Mouse (Mus musculus) thymus, adult 2 months (tissue): ENCODE data around the gene Morn5. TPM values are rescaled to one million over a fixed set of nuclear protein-coding genes. Genes with fewer than 3 reads are reported as not detected.

ENCODE experiments used
- DNase-seq: peaks from one replicate; pipeline ENCODE4 v3.0.0; 2021
- H3K27ac ChIP-seq: fragments of 200-500 bp; 2 replicates; pipeline ENCODE4 v1.5.1; 2012; ENCODE audit warnings: low read length, control low read depth; ENCODE audit not compliant: control insufficient read depth, insufficient read depth
- H3K27me3 ChIP-seq: fragments of 200-500 bp; 2 replicates; pipeline ENCODE4 v1.6.1; 2012; ENCODE audit warnings: mild to moderate bottlenecking, low read length, moderate library complexity, mixed read lengths; ENCODE audit not compliant: control insufficient read depth, insufficient read depth
- H3K36me3 ChIP-seq: fragments of 200-500 bp; 2 replicates; pipeline ENCODE4 v1.6.1; 2012; ENCODE audit warnings: mild to moderate bottlenecking, low read length, moderate library complexity; ENCODE audit not compliant: control insufficient read depth, insufficient read depth
- H3K4me1 ChIP-seq: fragments of 200-500 bp; replicated peaks from 2 replicates; pipeline ENCODE4 v1.6.1; 2012; ENCODE audit warnings: low read length; ENCODE audit not compliant: control insufficient read depth, insufficient read depth
- H3K4me3 ChIP-seq: fragments of 200-500 bp; 2 replicates; pipeline ENCODE4 v1.5.1; 2012; ENCODE audit warnings: mild to moderate bottlenecking, low read length, control low read depth, moderate library complexity; ENCODE audit not compliant: control insufficient read depth, insufficient read depth
- CTCF ChIP-seq: fragments of 200-500 bp; IDR thresholded peaks from 2 replicates; pipeline ENCODE4 v1.5.1; 2012; ENCODE audit warnings: mild to moderate bottlenecking, control low read depth, low read length, moderate library complexity, borderline replicate concordance; ENCODE audit not compliant: control insufficient read depth, poor library complexity, insufficient read depth; ENCODE audit errors: extremely low read depth
- POLR2A ChIP-seq: fragments of 200-500 bp; IDR thresholded peaks from 2 replicates; pipeline ENCODE4 v1.6.1; 2012; ENCODE audit warnings: mild to moderate bottlenecking, low read length, control low read depth, moderate library complexity; ENCODE audit not compliant: control insufficient read depth, poor library complexity, insufficient read depth; ENCODE audit errors: extremely low read depth
- WGBS: fragments of 180-500 bp; shearing (Covaris S2); methylation state at CpG from one replicate; pipeline ENCODE4 v1.1.7; 2018; 5-methylcytosine and 5-hydroxymethylcytosine counted together
- polyA plus RNA-seq: library from polyadenylated mRNA; depleted of rRNA; stranded (reverse); fragments of >200 nt; gene quantifications from 2 replicates; pipeline ENCODE4 v1.2.3, GENCODE M21; 2012; rRNA removed

Morn5 gene
- polyA plus RNA-seq, 1 experiment = 0.26 TPM

DNA sequence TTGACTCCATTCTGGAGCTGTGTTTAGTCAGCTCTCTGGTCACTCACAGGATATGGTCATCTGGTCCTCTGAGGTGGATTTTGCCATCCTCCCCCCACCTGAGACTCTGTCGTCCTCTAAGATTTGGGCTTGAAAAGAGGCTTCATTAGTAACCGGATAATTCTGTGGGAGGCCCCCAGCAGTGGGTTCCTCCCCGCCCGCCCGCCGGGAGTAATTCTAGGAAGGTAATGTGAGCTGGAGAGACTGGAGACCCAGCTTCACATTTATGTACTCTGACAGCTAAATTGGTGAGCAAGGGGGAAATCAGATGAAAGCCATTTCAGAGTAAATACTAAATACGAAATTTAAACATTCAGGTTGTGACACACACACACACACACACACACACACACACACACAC lies 59.4 kb downstream of the Morn5 start:
- Histone ChIP-seq H3K4me3 (no peak overlapping the region), H3K27me3 (peaks cover 23% of the 10 kb centered on the region), H3K4me1 (no peaks in the 10 kb centered on the region), H3K36me3 (no peaks in the 10 kb centered on the region), H3K27ac (no peak overlapping the region)
- TF ChIP-seq POLR2A = no peak
- no peak for TF ChIP-seq CTCF
- WGBS = 21% methylated on average over 7 of the region's 7 CpGs
- DNase-seq = no peak

- H3K36me3 ChIP-seq = peaks cover 13% of the 10 kb centered on the region
- no peak overlapping the region for H3K27ac ChIP-seq
- peaks cover under 1% of the 10 kb centered on the region; the same call in 1 of the 2 replicates for H3K27me3 ChIP-seq
- no peaks in the 10 kb centered on the region for H3K4me1 ChIP-seq
- 61% methylated on average over 3 of the region's 3 CpGs for WGBS
- H3K4me3 ChIP-seq = no peak overlapping the region
- DNase-seq = no peak
- TF ChIP-seq CTCF = no peak
- no peak for TF ChIP-seq POLR2A
Observed at GRCm38 (mm10) chr2:36112632-36113031, 63.4 kb downstream of the Morn5 start.

- H3K27ac ChIP-seq = no peak overlapping the region
- no peaks in the 10 kb centered on the region for H3K4me1 ChIP-seq
- no peaks in the 10 kb centered on the region for H3K27me3 ChIP-seq
- H3K36me3 ChIP-seq = peaks cover 62% of the 10 kb centered on the region
- no peak for DNase-seq
- no peak overlapping the region for H3K4me3 ChIP-seq
- 92% methylated on average over 9 of the region's 9 CpGs for WGBS
- TF ChIP-seq POLR2A = no peak
- no peak for TF ChIP-seq CTCF
Observed at GRCm38 (mm10) chr2:36126795-36127429, 77.7 kb downstream of the Morn5 start.

- no peak for DNase-seq
- Histone ChIP-seq H3K27me3 (no peaks in the 10 kb centered on the region), H3K4me1 (no peaks in the 10 kb centered on the region), H3K36me3 (peaks cover 59% of the 10 kb centered on the region), H3K4me3 (no peak overlapping the region), H3K27ac (no peak overlapping the region)
- TF ChIP-seq POLR2A (no peak), CTCF (no peak)
- WGBS = 90% methylated on average over 4 of the region's 4 CpGs
Observed at GRCm38 (mm10) chr2:36127973-36128372, 78.7 kb downstream of the Morn5 start.

- DNase-seq = no peak
- TF ChIP-seq CTCF (no peak), POLR2A (no peak)
- no peak overlapping the region for H3K27ac ChIP-seq
- no peaks in the 10 kb centered on the region for H3K27me3 ChIP-seq
- WGBS = 97% methylated on average over 3 of the region's 3 CpGs
- no peak overlapping the region for H3K4me3 ChIP-seq
- H3K36me3 ChIP-seq = peaks cover 70% of the 10 kb centered on the region
- no peaks in the 10 kb centered on the region for H3K4me1 ChIP-seq
Observed at GRCm38 (mm10) chr2:36129051-36129450, 79.8 kb downstream of the Morn5 start.

Other genes with a start within 250 kb of the Morn5 start
- gene Ttll11, start 69.5 kb upstream of the Morn5 start, polyA plus RNA-seq = 0.33 and 0.46 TPM in 2 replicates
- 75.4 and 83.9 TPM in 2 replicates for gene Ndufa8, start 52 bp upstream of the Morn5 start, polyA plus RNA-seq
- gene Lhx6, start 56.0 kb downstream of the Morn5 start, polyA plus RNA-seq = 0.58 and 0.68 TPM in 2 replicates
- 26.9 and 29.3 TPM in 2 replicates for gene Mrrf, start 86.9 kb downstream of the Morn5 start, polyA plus RNA-seq
- 14.2 and 14.8 TPM in 2 replicates for gene Rbm18, start 87.3 kb downstream of the Morn5 start, polyA plus RNA-seq
- 12.7 and 15.0 TPM in 2 replicates for gene Ptgs1, start 181.0 kb downstream of the Morn5 start, polyA plus RNA-seq